Mouse (Mus musculus) liver, embryonic 14.5 days (tissue): ENCODE data around the gene Clcnka.

ENCODE experiments used
- CTCF ChIP-seq: IDR thresholded peaks from 2 replicates; pipeline ENCODE4 v1.5.1; 2016; ENCODE audit warnings: antibody characterized with exemption, low read depth, control low read depth
- EP300 ChIP-seq: IDR thresholded peaks from 2 replicates; pipeline ENCODE4 v1.6.1; 2016; ENCODE audit warnings: antibody characterized with exemption, low read depth

DNA sequence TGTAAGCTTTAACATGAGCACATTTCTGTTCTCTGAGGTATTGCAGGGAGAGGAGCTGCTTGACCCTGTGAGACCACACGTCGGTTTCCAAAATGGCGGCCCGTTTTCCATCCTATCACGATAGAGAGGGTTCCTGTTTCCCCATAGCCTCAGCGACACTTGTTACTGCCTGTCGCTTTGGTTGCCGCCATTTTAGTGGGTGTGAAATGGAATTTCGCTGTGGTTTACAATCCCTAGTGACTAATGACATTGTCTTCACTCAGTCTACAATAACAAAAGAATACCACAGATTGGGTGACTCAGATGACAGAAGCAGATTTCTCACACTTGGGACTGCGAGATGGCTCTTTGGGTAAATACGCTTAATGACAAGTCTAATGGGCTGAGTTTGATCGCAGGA, 53.3 kb downstream of the Clcnka start:
- TF ChIP-seq CTCF (no peak), EP300 (no peak)
